Mouse (Mus musculus): ENCODE results near the gene Hist1h2bq.
"Not testable (repeated sequence)": the region's sequence is repeated elsewhere in the genome, so short reads cannot be mapped to it uniquely, and the experiment has no call there.

Gene Hist1h2bq

GRCm38 (mm10) chr13:21783255-21783617, 26.8 kb downstream of the Hist1h2bq start, which contains the start of gene Hist1h3i:
TSS of gene Hist1h3i (minus strand) at chr13:21783370.
- no peaks in the 10 kb centered on the region for H3K27me3 ChIP-seq (ENCODE audit: insufficient read depth, low read length)
- TF ChIP-seq NANOG (IDR thresholded peaks at IDR 0.05; ENCODE audit: borderline replicate concordance, low read length) (no peak), POU5F1 (IDR thresholded peaks at IDR 0.05; ENCODE audit: borderline replicate concordance, low read length) (no peak), CTCF (conservative IDR thresholded peaks at IDR 0.05; ENCODE audit: low read length) (no peak)
- H3K4me3 ChIP-seq (replicated peaks; ENCODE audit: low read length) = peak within 1 kb of the TSS; percentile 73
- H3K4me1 ChIP-seq (replicated peaks; ENCODE audit: low read depth, low read length) = peaks cover 58% of the 10 kb centered on the region
- no peaks in the 10 kb centered on the region for H3K9me3 ChIP-seq (ENCODE audit: low read length)
- no peaks in the 10 kb centered on the region for H3K36me3 ChIP-seq (ENCODE audit: insufficient read depth, low read length)

- Histone ChIP-seq H3K4me1 (replicated peaks; ENCODE audit: low read depth, low read length) (peaks cover 58% of the 10 kb centered on the region), H3K4me3 (replicated peaks; ENCODE audit: low read length) (peak overlapping the region; percentile 73)
- H3K27me3 ChIP-seq (ENCODE audit: insufficient read depth, low read length); H3K36me3 ChIP-seq (ENCODE audit: insufficient read depth, low read length); H3K9me3 ChIP-seq (ENCODE audit: low read length): not testable (repeated sequence)
Measured at GRCm38 (mm10) chr13:21782361-21783254, 27.4 kb downstream of the Hist1h2bq start.

GRCm38 (mm10) chr13:21781639-21782038, 28.4 kb downstream of the Hist1h2bq start:
- H3K4me1 ChIP-seq (replicated peaks; ENCODE audit: low read depth, low read length) = peaks cover 62% of the 10 kb centered on the region
- TF ChIP-seq NANOG (IDR thresholded peaks at IDR 0.05; ENCODE audit: borderline replicate concordance, low read length) = no peak
- no peak for TF ChIP-seq POU5F1 (IDR thresholded peaks at IDR 0.05; ENCODE audit: borderline replicate concordance, low read length)
- TF ChIP-seq CTCF (conservative IDR thresholded peaks at IDR 0.05; ENCODE audit: low read length) = no peak
- H3K27me3 ChIP-seq (ENCODE audit: insufficient read depth, low read length) = no peaks in the 10 kb centered on the region
- H3K4me3 ChIP-seq (replicated peaks; ENCODE audit: low read length) = no peak overlapping the region
- H3K36me3 ChIP-seq (ENCODE audit: insufficient read depth, low read length) = no peaks in the 10 kb centered on the region
- H3K9me3 ChIP-seq (ENCODE audit: low read length) = no peaks in the 10 kb centered on the region

- no peaks in the 10 kb centered on the region for H3K27me3 ChIP-seq (ENCODE audit: insufficient read depth, low read length)
- no peak for TF ChIP-seq NANOG (IDR thresholded peaks at IDR 0.05; ENCODE audit: borderline replicate concordance, low read length)
- TF ChIP-seq POU5F1 (IDR thresholded peaks at IDR 0.05; ENCODE audit: borderline replicate concordance, low read length) = no peak
- TF ChIP-seq CTCF (conservative IDR thresholded peaks at IDR 0.05; ENCODE audit: low read length) = no peak
- peak overlapping the region; percentile 86 for H3K4me3 ChIP-seq (replicated peaks; ENCODE audit: low read length)
- H3K36me3 ChIP-seq (ENCODE audit: insufficient read depth, low read length) = no peaks in the 10 kb centered on the region
- H3K4me1 ChIP-seq (replicated peaks; ENCODE audit: low read depth, low read length) = peaks cover 65% of the 10 kb centered on the region
- H3K9me3 ChIP-seq (ENCODE audit: low read length) = no peaks in the 10 kb centered on the region
Measured at GRCm38 (mm10) chr13:21781021-21781555, 28.9 kb downstream of the Hist1h2bq start.

GRCm38 (mm10) chr13:21779767-21780731, 29.9 kb downstream of the Hist1h2bq start, which contains the start of gene Hist1h1b:
TSS of gene Hist1h1b (minus strand) at chr13:21780625.
- TF ChIP-seq CTCF (conservative IDR thresholded peaks at IDR 0.05; ENCODE audit: low read length) (no peak), NANOG (IDR thresholded peaks at IDR 0.05; ENCODE audit: borderline replicate concordance, low read length) (no peak), POU5F1 (IDR thresholded peaks at IDR 0.05; ENCODE audit: borderline replicate concordance, low read length) (no peak)
- Histone ChIP-seq H3K36me3 (ENCODE audit: insufficient read depth, low read length) (no peaks in the 10 kb centered on the region), H3K27me3 (ENCODE audit: insufficient read depth, low read length) (no peaks in the 10 kb centered on the region)

GRCm38 (mm10) chr13:21778814-21779766, 30.9 kb downstream of the Hist1h2bq start:
- Histone ChIP-seq H3K9me3 (ENCODE audit: low read length) (no peaks in the 10 kb centered on the region), H3K27me3 (ENCODE audit: insufficient read depth, low read length) (no peaks in the 10 kb centered on the region), H3K4me3 (replicated peaks; ENCODE audit: low read length) (peak overlapping the region; percentile 86), H3K36me3 (ENCODE audit: insufficient read depth, low read length) (no peaks in the 10 kb centered on the region), H3K4me1 (replicated peaks; ENCODE audit: low read depth, low read length) (peaks cover 50% of the 10 kb centered on the region)
- TF ChIP-seq CTCF (conservative IDR thresholded peaks at IDR 0.05; ENCODE audit: low read length) (no peak), POU5F1 (IDR thresholded peaks at IDR 0.05; ENCODE audit: borderline replicate concordance, low read length) (no peak), NANOG (IDR thresholded peaks at IDR 0.05; ENCODE audit: borderline replicate concordance, low read length) (no peak)

More at GRCm38 (mm10) chr13:21779767-21780731, 29.9 kb downstream of the Hist1h2bq start, which contains the start of gene Hist1h1b:
- H3K9me3 ChIP-seq (ENCODE audit: low read length) = no peaks in the 10 kb centered on the region
- H3K4me3 ChIP-seq (replicated peaks; ENCODE audit: low read length) = peak within 1 kb of the TSS; percentile 86
- H3K4me1 ChIP-seq (replicated peaks; ENCODE audit: low read depth, low read length) = peaks cover 55% of the 10 kb centered on the region
